Mouse (Mus musculus): ENCODE results near the gene Rpp40.

Gene Rpp40

DNA sequence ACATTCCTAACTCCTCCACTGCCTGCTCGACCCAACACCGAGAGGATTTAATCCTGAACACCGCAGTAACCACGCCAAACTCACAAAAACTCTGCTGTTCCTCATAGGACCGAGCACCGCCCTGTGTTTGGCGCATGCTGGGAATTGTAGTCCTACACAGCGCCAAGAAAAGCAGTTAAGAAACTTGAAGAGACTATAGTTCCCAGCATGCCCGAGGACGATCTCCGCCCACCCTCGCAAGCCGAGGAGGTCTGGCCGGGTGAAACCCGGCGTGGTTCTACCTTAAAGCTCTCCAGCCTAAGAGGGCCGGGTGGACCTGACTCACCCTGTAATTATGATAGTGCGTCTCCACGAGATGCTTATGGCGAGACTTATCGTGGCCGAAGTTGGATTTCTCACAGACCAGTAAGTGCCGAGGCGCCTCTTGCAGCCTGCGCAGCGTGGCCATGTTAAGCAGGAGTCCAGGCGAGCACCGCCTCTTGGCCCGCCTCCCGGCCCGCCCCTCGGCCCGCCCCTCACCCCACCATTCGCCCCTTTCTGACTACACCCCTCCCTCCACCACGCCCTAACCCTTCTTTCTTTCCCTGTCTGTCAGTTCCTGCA is at the start of gene Rpp40:
Rpp40 (minus strand) TSS at position 481 of the 603 bp plus-strand sequence.
- peak; percentile 93 for DNase-seq (ENCODE audit: low spot score)

DNA sequence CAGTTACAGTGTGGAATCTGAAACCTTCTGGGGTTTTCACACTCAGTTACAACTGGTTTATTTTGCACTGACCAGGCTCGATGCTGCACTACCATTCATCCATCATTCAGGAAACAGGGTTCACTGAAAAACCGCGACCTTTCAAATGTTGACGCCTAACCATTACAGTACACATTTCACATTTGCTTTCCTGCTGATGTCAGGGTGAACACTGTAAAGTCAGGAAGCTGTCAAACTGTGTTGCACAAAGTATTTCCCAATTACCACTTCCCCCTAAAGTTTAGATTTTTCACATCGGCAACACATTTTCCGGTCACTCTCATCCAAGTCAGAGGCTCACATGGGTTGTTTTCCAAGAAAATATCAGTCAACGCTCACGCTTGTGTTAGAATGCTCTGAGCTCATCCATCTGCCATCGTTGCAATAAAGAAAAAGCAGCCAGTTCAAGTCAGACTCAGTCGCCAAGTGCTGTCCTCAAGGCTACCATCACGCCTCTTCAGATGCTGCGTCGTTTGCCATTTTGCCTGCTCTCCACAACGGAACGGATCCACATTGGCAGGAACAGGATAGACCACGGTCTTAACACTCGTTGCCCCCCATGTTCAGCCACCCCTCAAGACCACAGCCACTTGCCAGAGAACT is 43.8 kb upstream of the Rpp40 start:
- DNase-seq (ENCODE audit: low spot score): no peak

DNA sequence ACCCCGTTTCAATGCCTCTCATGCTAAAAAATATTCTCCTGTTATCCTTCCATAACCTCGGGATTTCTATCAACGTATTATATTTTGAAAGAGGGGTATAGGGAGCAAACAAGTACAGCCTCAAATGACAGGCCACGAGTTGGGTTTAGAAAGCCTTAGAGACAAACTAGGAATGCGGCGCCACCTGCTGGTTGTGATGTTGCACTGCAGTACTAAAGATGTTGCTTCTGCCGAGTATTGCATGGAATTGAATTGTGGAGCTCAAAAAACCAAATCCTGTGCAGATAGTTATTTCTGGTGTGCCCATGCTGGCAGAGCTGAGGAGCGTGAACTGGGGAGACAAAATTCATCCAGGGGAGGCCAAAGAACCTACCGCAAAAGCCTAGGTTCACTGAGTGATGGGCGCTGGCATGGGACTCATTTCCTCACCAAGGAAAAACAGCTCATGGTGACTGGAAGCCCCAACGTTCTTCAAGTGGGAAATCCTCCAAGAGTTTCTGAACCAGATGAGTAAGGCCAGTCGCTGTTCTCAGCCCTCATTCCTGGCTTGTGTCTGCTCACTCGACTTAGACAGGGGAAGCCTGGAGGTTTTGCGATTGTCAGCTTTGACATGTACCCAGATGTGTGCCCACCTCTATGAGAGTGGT is 41.3 kb upstream of the Rpp40 start:
- peak; percentile 80 for DNase-seq (ENCODE audit: low spot score)

DNA sequence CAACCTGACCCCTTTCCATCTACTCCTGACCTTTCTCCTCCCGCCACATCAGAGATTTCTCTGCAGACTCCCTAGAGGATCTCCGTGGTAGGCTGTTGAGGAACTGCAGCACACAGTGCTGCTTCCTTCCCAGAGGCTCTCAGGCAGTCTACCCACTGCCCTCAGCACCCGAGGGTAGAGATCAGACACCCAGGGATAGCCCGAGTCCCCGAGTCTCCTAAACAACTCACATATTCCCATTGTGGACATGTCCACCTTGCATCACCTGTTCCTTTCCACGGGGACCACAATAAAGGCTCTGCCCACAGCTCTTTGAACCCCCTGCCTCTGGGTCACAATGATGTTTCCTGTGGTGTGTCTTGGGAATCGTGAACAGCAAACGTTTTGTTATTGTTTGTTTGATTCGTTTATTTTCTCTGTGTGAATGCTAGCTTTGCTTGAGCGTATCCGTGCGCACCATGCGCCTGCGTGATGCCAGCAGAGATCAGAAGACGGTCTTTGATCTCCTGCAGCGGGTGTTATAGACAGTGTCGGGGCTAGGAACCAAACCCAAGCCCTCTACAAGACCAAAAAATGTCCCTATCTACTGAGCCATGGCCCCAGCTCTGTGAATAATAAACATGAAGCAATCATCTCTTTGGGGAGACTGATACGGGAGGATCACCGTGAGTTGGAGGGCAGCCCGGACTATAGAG is 40.6 kb upstream of the Rpp40 start:
- no peak for DNase-seq (ENCODE audit: low spot score)

DNA sequence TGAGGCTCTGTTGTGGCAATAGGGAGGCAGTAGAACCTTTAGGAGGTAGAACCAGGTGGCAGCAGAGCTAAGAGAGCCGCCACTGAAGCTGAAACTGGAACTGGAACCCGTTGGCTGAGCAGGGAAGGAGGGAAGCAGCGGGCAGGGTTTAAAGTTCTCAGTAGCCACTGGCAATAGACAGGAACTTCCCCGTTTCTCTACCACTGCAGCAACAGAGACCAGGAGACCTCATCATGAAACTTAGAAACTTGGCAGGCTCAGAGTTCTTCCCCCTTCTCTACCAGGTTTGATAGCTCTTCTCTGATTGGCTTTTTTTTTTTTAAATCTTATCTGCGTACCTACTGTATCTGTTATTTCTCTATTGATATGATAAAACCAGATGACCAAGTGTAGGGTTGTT is 34.8 kb upstream of the Rpp40 start:
- DNase-seq (ENCODE audit: low spot score): no peak

DNA sequence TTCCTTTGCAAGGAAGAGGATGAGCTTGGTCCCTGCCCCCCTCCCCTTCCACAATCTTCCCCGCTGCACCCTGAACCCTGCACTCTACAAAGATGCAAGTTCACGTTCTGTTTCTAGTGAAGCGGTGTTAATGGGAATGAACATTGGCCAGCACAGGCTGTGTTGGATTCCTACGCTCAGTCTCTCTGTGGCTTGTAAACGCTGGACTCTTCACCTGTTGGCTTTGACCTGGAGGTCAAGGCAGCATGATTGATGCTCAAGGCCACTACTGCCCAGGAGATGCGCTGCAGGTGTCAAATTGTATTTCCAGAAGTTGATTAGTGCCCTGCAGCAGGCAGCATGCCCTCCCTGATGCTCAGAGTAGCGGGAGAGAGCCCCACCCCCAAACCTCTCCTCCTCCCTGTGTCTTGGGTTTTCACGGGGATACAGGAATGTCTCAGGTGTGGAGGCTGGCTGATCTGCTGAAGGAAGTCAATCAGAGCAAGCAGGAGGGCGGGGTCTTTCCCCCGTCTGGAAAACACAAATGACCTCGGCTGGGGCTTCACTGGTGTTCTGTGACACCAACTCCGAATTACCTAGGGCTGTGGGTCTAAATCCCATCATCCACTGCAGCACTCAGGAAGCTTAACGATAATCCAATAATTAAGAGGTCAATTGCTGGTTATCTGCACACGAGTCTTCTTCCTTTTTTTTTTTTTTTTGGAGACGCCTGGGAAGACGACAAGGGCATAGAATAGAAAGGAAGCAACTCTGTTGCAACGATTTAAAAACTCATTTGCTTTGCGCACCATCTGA is 33.9 kb upstream of the Rpp40 start:
- no peak for DNase-seq (ENCODE audit: low spot score)

DNA sequence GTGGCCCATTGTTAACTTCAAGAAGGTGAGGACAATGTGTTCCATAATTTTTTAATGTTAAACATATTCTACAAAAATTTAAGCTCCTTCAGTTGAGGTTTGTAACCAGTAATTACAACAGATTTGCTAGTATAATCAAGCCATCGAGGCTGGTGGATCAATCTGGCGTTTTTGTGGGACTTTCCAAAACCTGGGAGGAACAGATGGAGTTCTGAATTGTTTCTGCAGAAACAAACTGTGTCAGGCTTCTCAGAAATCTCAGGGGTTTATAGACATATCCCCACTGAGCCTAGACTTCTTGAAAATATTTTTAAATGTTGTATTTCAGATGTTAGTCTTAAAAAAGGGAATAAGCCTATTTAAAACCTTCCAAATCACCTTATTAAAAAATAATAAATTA is 31.8 kb upstream of the Rpp40 start:
- peak; percentile 70 for DNase-seq (ENCODE audit: low spot score)

DNA sequence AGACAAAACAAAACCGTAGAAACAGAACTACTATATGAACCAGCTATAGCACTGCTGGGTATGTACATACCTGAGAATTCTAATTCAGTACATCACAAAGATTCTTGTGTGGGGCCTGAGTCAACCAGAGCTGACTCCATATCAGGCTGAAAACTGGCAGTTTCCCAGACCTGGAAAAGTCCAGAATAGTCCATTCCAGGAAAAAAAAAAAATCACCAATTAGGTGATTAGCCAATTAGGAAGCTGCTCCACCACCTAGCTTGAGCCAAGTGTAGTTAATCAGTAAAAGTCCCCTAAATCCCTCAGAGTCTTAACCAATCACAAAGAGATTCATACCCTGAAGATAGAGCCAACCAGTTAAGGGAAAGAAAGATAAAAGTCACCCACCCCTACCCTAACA is 5.3 kb upstream of the Rpp40 start:
- DNase-seq (ENCODE audit: low spot score): no peak

DNA sequence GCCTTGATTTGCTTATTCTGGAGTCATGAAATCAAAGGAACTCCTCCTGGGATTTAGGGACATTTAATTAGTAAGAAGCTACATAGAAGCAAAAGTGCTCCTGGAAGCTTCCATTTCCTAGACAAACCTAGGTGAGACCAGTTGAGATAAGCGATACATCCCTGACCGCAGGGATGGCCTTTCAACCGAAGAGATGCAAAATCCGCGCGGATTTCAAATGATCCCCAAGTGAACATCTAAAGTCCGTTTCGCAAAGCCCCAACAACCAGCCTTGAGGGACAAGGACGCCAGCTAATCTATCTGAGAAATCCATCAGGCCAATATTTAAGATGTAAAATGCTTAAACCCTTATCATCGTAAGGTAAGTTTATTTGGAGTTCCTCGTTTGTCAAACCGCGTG is 781 bp downstream of the Rpp40 start:
- no peak for DNase-seq (ENCODE audit: low spot score)

DNA sequence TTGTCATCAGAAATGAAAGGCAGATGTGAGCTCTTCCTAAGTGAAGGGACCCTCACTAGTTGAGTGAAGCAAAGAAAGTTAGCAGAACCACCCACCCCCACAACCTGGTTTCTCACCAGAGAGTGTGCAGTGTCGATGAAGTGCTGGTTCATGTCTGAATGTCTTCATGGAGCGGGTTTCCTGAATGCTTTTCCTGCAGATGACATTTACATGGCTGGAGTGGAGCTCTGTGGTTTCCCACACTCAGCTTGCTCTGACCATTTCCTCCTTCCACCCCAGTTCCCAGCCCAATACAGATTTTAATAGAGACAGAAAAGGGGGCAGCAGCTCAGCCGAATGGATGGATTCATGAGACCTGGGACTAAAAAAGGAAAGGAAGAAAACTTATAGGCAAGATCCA is 13.3 kb downstream of the Rpp40 start:
- DNase-seq (ENCODE audit: low spot score): no peak

DNA sequence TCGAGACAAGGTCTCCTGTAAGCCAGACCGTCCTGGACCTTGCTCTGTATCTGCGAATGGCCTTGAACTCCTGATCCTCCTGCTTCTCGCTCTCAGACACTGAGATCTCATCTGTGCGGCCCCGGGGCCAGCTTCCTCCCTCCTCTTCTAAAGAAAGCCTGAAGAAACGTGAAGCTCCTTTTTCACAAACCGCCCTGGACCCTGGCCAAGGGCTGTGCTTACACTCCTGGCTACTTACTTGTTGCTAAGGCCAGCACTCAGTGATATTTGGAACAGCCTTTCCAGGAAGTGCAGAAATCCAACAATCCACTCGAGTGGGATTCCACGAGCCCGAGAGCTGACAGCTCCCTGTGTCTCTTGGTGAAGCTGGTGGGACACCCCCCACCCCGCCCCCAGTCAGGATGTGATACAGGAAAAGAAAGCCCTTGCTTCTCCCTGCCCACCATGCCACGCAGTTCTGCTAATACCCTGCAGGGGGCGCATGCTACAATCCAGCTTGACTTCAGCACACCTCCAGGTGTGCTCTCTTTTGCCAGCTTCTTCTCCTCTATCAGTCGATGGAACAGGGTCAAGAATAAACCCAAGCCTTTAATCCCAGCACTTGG is 19.9 kb downstream of the Rpp40 start:
- DNase-seq (ENCODE audit: low spot score): peak; percentile 32

DNA sequence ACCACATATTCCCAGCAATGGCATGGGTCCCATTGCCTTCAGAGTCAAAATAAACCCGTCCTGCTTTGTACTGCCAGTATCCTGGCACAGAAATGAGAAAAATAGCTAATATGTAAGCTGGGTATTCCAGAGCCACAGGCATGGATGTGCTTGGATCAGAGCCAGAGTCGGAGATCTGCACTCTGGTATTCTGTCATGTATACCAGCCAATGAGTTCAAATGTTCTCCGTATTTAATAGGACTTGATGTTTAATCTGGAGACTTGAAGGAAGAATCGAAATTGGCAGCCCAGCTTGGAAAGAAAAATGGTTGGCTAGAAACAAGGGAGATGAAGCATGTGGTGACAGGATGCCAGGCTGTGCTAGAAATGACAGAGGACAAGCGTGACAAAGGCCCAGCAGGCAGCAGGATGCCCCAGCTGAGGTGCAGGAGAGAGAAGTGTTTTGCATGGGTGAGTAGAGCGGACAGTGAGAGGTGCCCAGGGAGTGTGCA is 25.6 kb downstream of the Rpp40 start:
- DNase-seq (ENCODE audit: low spot score): no peak

DNA sequence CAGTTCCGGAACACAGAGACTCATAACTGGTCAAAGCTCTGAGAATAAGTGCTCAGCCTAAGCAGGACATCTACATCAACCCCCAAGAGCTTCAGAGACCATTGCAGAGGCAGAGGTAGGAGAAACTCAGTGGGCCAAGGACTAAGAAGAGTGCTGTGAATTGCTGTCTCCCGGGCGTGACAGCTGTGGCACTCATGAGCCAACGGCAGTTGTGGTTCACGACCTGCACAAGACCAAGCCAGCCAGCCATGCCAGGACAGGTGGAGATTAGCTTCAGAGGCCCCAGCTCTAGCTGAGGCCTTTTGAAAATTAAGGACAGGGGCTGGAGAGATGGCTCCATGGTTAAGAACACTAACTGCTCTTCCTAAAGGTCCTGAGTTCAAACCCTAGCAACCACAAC is 26.6 kb downstream of the Rpp40 start:
- DNase-seq (ENCODE audit: low spot score): no peak

DNA sequence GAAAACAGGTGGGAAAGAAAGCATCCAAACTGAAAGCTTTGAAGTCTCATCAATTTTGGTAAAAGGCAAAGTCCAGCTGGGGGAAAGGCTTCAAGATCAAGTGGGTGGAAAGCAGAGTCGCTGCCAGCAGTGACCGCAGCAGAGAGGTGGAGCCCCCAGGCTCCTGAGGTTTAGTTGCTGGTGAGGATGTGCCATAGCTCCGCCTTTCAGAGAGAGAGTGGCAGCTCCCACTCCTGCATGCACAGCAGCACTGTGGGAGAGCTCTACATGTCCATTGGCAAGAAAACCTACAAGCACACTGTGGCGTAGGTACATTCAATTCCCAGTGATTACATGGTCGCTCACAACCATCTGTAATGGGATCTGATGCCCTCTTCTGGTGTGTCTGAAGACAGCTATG is 27.1 kb downstream of the Rpp40 start:
- DNase-seq (ENCODE audit: low spot score): no peak

DNA sequence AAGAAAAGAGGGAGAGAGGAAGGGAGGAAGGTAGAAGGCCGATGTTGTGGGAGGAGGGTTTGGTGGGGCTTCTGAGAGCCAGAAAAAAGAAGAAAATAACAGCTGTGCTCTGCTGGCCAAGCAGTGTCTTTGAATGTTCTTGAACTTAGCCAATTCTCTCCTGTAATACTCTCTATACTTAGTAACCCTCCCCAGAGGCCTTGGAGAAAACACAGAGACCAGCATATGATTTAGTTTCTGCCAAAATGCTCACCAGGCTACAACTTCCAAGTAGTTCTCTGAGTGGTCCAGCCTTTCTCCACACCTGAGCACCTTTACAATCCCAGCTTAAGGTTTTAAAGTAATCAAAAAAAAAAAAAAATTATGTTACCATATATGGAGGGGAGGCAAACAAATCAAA is 27.9 kb downstream of the Rpp40 start:
- no peak for DNase-seq (ENCODE audit: low spot score)

DNA sequence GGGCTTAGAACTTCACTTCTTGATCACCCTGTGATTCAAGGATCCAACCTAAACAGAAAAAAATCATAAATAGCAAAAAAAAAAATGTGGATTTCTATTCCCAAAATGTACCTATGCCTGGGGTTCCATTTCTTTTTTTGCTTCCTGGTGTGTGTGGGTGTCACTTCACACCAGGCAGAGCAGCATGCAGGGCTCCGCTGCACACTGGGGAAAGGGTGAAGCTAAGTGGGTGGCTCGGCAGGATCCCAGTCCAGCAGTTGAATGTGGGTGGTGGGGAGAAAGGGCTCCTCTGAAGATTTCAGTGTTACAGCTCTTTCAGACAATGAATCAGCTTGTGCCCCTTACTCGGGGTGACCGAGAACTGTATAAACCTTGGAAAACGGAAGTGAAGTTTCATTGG is 30.8 kb downstream of the Rpp40 start:
- DNase-seq (ENCODE audit: low spot score): no peak

DNA sequence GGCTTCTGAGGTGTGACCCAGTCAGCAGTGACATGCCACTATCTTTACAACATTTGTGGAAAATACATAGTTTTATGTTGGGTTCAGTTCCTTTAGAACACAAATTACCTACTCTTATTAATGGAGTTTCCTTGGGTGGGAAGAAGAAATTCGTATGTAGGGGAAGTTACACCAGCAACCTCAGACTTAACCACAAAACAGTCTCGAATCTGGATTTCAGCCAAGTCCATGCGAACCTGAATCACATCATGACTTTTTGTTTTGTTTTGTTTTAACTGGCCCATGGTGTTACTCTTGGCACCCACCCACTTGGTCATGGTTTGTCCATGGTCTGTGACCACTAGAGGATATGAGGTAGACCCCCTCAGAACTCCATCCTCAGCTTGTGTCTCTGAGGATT is 35.1 kb downstream of the Rpp40 start:
- DNase-seq (ENCODE audit: low spot score): no peak

DNA sequence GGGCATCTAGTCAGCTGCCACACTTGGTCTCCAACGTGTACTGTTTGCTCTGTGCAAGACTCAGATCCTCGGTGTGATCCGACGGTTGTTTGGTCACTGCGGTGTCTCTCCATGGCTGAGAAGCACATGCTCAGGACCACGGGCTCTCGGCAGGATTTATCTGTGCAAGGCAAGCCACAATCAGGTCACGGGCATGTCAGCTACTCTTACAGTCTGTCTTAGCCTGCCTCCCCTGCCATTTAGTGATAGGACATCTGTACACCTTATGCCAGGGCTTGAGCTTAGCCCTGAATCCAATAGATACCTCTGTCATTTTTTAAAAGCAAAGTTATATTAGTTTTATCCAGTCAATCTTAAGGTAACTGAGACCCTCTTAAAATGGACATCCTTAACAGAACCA is 35.5 kb downstream of the Rpp40 start:
- DNase-seq (ENCODE audit: low spot score): no peak

DNA sequence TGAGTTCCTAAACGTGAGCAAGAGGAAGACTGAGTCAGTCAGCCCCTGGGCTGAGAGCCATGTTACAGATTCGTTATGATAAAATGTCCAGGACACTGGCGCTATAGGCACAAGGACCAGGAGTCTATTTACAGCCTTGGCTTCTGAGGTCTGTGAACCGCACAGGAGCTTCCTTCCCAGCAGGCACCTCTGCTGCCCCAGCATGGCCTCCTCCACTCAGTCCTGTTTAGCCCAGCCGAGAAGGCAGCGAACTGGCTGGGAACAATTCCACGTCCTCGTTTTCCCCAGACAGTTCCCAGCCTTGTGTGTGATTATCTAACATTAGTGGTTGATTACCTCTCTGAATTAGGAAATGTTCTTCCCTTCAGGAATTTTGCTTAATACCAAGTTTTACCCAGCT is 45.2 kb downstream of the Rpp40 start:
- no peak for DNase-seq (ENCODE audit: low spot score)

DNA sequence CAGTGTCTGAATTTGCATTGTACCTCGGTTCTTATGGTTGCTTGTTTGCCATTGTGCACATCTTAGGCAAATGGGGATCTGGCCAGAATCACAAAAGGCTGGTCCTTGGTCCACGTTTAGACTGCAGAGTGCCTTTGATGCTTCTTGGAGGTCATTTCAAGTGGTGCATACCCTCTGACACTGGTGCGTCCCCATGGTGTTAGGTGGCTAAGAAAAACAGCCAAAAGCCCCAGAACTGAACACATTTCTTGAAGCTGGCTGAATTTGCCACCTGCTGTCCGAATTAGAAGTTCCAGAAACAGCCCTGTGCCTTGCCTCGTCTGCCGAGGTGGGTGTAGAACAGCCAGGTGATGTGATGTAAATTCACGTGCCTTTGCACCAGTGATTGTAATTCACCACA is 48.7 kb downstream of the Rpp40 start:
- DNase-seq (ENCODE audit: low spot score): no peak

DNA sequence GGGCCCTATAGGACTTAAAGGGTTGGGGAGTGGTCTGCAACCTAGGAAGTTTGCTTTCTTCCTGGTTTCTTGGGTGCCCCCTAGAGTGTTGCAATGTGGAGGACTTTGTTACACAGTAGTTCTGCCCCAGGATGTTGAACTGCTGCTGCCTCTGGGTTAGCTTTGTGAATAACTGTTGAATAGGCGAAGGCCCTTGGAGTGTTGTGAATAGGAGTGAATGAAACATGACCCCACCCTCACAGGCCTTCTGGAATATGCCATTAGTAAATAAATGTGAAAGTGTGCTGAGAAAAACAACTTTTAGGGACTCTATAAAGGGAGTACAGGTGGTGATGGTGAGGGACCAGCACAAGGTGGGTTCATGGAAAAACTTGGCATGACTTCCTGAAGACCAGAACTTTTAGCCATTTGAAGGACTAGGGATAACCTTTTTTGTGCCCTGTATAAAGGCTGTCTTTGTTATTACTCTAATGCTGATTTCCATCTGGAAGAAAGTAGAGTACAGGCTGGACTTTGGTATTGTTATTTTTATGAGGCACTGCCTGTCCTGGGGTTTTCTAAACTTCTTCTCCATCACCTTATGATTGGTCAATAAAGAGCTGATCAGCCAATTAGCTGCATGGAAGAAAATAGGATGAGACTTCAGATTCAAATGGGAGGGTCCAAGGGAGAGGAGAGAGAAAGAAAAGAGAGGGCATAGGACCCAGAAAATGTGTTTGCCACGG is 53.1 kb downstream of the Rpp40 start:
- no peak for DNase-seq (ENCODE audit: low spot score)

All from layer of hippocampus, adult 11-12 months (tissue).